Mouse (Mus musculus) hindbrain, embryonic 14.5 days (tissue): Measurements from ENCODE around the gene Sestd1. TPM values are rescaled to one million over a fixed set of nuclear protein-coding genes. Genes with fewer than 3 reads are reported as not detected.

ENCODE experiments used
- ATAC-seq: fragments of 200-750 bp; cut with Nextera tagmentation; 2 replicates; pipeline ENCODE4 v1.8.0; 2017; ENCODE audit warnings: moderate number of reproducible peaks, mild to moderate bottlenecking, moderate TSS enrichment, moderate library complexity; ENCODE audit not compliant: low FRiP score
- DNase-seq: peaks from one replicate; pipeline ENCODE4 v3.0.0-alpha.2; 2015; ENCODE audit warnings: low spot score
- H3K27ac ChIP-seq: fragments of 300-500 bp; sonication (generic); 2 replicates; pipeline ENCODE4 v1.5.1; 2014; ENCODE audit warnings: mild to moderate bottlenecking, moderate library complexity
- H3K27me3 ChIP-seq: fragments of 300-500 bp; sonication (generic); 2 replicates; pipeline ENCODE4 v1.6.1; 2014; ENCODE audit warnings: mild to moderate bottlenecking, low read length, mixed read lengths; ENCODE audit not compliant: control insufficient read depth, insufficient read depth
- H3K36me3 ChIP-seq: fragments of 300-500 bp; sonication (generic); replicated peaks from 2 replicates; pipeline ENCODE4 v1.6.1; 2014; ENCODE audit not compliant: control insufficient read depth, insufficient read depth
- H3K4me1 ChIP-seq: fragments of 300-500 bp; sonication (generic); replicated peaks from 2 replicates; pipeline ENCODE4 v1.6.1; 2014; ENCODE audit warnings: antibody characterized with exemption, low read length, mixed read lengths; ENCODE audit not compliant: control insufficient read depth, insufficient read depth
- H3K4me2 ChIP-seq: fragments of 300-500 bp; sonication (generic); replicated peaks from 2 replicates; pipeline ENCODE4 v1.6.1; 2014; ENCODE audit warnings: mild to moderate bottlenecking, moderate library complexity
- H3K4me3 ChIP-seq: fragments of 300-500 bp; sonication (generic); replicated peaks from 2 replicates; pipeline ENCODE4 v1.5.1; 2014; ENCODE audit warnings: mild to moderate bottlenecking, low read length
- H3K9ac ChIP-seq: fragments of 300-500 bp; sonication (generic); 2 replicates; pipeline ENCODE4 v1.6.1; 2014
- H3K9me3 ChIP-seq: fragments of 300-500 bp; sonication (generic); 2 replicates; pipeline ENCODE4 v1.6.1; 2016; ENCODE audit warnings: low read length; ENCODE audit not compliant: control insufficient read depth
- WGBS: fragments of 180-500 bp; shearing (Covaris S2); extraction: QIAGEN DNeasy Blood & Tissue Kit; methylation state at CpG from one replicate; pipeline ENCODE4 v1.1.7; 2014; 5-methylcytosine and 5-hydroxymethylcytosine counted together
- polyA plus RNA-seq: library from polyadenylated mRNA; unstranded; fragments of >200 nt; fragmentation: Nextera tagmentation; extraction: Ambion mirVana; gene quantifications from 2 replicates; pipeline ENCODE4 v1.2.1, GENCODE M21; 2014

Gene Sestd1
- 48.8 and 51.7 TPM in 2 replicates for polyA plus RNA-seq

GRCm38 (mm10) chr2:77280512-77281409, at the start of gene Sestd1:
Gene Sestd1, minus strand, starts transcription at chr2:77280592.
- peak; percentile 86 for ATAC-seq
- Histone ChIP-seq H3K4me2 (peak within 1 kb of the TSS; percentile 76), H3K27ac (peak within 1 kb of the TSS; percentile 93), H3K9ac (peak within 1 kb of the TSS; percentile 100), H3K9me3 (no peaks in the 10 kb centered on the region), H3K4me1 (peaks cover 14% of the 10 kb centered on the region), H3K27me3 (no peaks in the 10 kb centered on the region), H3K4me3 (peak within 1 kb of the TSS; percentile 96), H3K36me3 (no peaks in the 10 kb centered on the region)
- DNase-seq: peak; percentile 62
- 7% methylated on average over 45 of the region's 73 CpGs for WGBS

- H3K9me3 ChIP-seq: no peaks in the 10 kb centered on the region
- H3K4me1 ChIP-seq: 0 out of 2 replicates have a peak, but pooled peaks cover 8% of the 10 kb centered on the region
- DNase-seq (no peak), ATAC-seq (no peak)
- H3K4me2 ChIP-seq: no peak overlapping the region
- H3K36me3 ChIP-seq: no peaks in the 10 kb centered on the region
- WGBS: 88% methylated on average over 3 of the region's 3 CpGs
- H3K27me3 ChIP-seq: no peaks in the 10 kb centered on the region
- H3K9ac ChIP-seq: no peak overlapping the region
- no peak overlapping the region for H3K4me3 ChIP-seq
- H3K27ac ChIP-seq: no peak overlapping the region
Measured at GRCm38 (mm10) chr2:77327246-77327645, 46.9 kb upstream of the Sestd1 start.

DNA sequence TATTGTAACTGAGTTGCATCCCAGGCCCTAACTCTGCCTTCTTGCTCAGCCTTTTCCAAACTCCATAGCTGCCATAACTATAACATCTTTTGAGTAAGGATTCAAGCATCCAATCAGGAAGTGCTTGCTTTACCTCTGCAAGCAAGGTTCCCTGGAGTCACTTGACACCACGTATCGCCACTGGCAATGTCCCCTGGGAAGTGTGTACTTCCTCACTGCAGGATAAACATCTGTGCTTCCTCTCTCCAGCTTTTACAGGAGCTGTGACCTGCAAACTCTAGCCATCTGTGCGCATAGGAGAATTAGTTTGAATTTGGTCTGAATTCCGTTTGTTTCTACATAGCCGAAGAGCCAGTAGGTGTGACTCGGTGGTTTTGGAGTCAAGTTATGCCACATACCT, 43.3 kb upstream of the Sestd1 start:
- Histone ChIP-seq H3K27ac (no peak overlapping the region), H3K27me3 (no peaks in the 10 kb centered on the region), H3K9me3 (no peaks in the 10 kb centered on the region), H3K9ac (no peak overlapping the region), H3K36me3 (no peaks in the 10 kb centered on the region), H3K4me2 (no peak overlapping the region), H3K4me3 (no peak overlapping the region), H3K4me1 (0 out of 2 replicates have a peak, but pooled peaks cover 8% of the 10 kb centered on the region)
- no peak for DNase-seq
- no peak for ATAC-seq
- 45% methylated on average over 6 of the region's 6 CpGs for WGBS

- H3K27ac ChIP-seq: no peak overlapping the region
- H3K27me3 ChIP-seq: no peaks in the 10 kb centered on the region
- 0 out of 2 replicates have a peak, but pooled peaks cover 8% of the 10 kb centered on the region for H3K4me1 ChIP-seq
- ATAC-seq: no peak
- whole genome bisulfite sequencing: 47% methylated on average over 9 of the region's 9 CpGs
- no peak for DNase-seq
- no peak overlapping the region for H3K4me3 ChIP-seq
- H3K9me3 ChIP-seq: no peaks in the 10 kb centered on the region
- no peak overlapping the region for H3K4me2 ChIP-seq
- no peak overlapping the region for H3K9ac ChIP-seq
- H3K36me3 ChIP-seq: no peaks in the 10 kb centered on the region
Measured at GRCm38 (mm10) chr2:77323156-77323555, 42.8 kb upstream of the Sestd1 start.

- H3K9ac ChIP-seq: no peak overlapping the region
- DNase-seq (no peak), ATAC-seq (no peak)
- H3K4me3 ChIP-seq: no peak overlapping the region
- H3K9me3 ChIP-seq: no peaks in the 10 kb centered on the region
- H3K27ac ChIP-seq: no peak overlapping the region
- no peak overlapping the region for H3K4me2 ChIP-seq
- 94% methylated on average over 5 of the region's 5 CpGs for WGBS
- 0 out of 2 replicates have a peak, but pooled peaks cover 8% of the 10 kb centered on the region for H3K4me1 ChIP-seq
- H3K36me3 ChIP-seq: no peaks in the 10 kb centered on the region
- H3K27me3 ChIP-seq: no peaks in the 10 kb centered on the region
Measured at GRCm38 (mm10) chr2:77319196-77319595, 38.8 kb upstream of the Sestd1 start.

DNA sequence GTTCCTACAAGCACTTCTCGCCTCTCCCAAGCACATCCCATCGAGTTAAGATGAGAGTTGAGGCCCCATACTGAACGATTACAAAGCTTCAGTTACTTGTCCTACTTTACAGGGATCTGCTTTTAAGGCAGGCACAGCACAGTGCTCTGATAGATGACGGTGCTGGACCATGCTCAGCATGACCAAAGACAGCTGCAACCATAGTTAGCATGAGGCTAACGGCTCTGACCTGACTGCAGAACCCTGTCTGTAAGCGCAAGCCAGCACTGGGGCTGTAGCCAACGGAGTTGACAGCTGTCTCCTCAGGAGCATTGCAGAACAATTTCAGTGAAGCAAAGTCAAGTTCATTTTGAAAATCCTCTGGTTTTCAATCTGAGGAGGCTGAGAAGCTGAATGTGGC, 36.6 kb upstream of the Sestd1 start:
- H3K9me3 ChIP-seq: no peaks in the 10 kb centered on the region
- no peak; the same call in 1 of the 2 replicates for ATAC-seq
- DNase-seq: peak; percentile 33
- H3K4me1 ChIP-seq: no peaks in the 10 kb centered on the region
- H3K27me3 ChIP-seq: no peaks in the 10 kb centered on the region
- no peak overlapping the region for H3K9ac ChIP-seq
- 44% methylated on average over 7 of the region's 7 CpGs for WGBS
- H3K36me3 ChIP-seq: no peaks in the 10 kb centered on the region
- no peak overlapping the region for H3K4me3 ChIP-seq
- no peak overlapping the region for H3K27ac ChIP-seq
- no peak overlapping the region for H3K4me2 ChIP-seq

DNA sequence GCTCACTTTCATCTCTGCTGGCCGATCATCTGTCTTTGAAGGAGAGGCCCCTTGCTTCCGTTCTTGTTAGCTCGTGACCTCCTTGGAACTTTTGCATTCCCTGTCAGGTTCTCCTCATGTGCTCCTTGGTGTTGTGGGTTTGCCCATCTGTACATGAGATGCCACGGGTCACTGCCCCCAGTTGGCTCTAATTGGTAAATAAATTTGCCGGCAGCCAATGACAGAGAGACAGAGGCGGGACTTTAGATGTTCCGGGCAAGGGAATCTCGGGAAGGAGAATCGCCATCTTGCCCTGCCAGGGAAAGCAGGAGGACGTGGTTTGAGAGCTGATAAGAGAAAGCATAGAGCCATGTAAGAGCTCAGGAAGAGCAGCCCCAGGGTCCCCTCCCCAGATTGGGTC, 33.5 kb upstream of the Sestd1 start:
- Histone ChIP-seq H3K27me3 (no peaks in the 10 kb centered on the region), H3K27ac (no peak overlapping the region), H3K9me3 (no peaks in the 10 kb centered on the region), H3K9ac (no peak overlapping the region), H3K4me3 (no peak overlapping the region), H3K36me3 (no peaks in the 10 kb centered on the region), H3K4me2 (no peak overlapping the region), H3K4me1 (no peaks in the 10 kb centered on the region)
- no peak for ATAC-seq
- no peak for DNase-seq
- WGBS: 92% methylated on average over 10 of the region's 10 CpGs

GRCm38 (mm10) chr2:77312616-77313015, 32.2 kb upstream of the Sestd1 start:
- Histone ChIP-seq H3K4me1 (no peaks in the 10 kb centered on the region), H3K9me3 (no peaks in the 10 kb centered on the region), H3K27me3 (no peaks in the 10 kb centered on the region), H3K36me3 (no peaks in the 10 kb centered on the region), H3K9ac (no peak overlapping the region), H3K4me3 (no peak overlapping the region), H3K27ac (no peak overlapping the region), H3K4me2 (no peak overlapping the region)
- ATAC-seq (no peak), DNase-seq (no peak)
- WGBS: 71% methylated on average over 9 of the region's 9 CpGs

DNA sequence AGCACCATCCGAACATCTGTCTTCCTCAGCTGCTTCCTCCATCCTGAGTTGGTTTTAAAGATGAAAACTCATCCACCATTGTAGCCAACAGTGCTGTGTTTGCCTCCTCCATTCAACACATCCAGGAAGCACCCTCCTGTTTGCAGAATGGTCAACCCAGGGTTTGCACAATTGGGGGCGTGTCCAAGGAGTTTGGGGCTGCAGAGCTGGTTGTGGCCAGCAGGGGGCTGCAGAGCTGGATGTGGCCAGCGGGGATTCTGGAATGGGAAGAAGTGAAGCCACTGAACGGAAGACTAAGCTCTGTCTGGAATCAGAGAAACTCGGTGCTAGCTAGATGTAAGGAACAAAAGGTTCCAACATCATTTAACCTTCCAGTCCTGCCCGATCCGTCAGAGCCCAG, 28.9 kb upstream of the Sestd1 start:
- DNase-seq (no peak), ATAC-seq (no peak)
- 54% methylated on average over 7 of the region's 7 CpGs for WGBS
- Histone ChIP-seq H3K27ac (no peak overlapping the region), H3K4me1 (no peaks in the 10 kb centered on the region), H3K27me3 (no peaks in the 10 kb centered on the region), H3K4me2 (no peak overlapping the region), H3K4me3 (no peak overlapping the region), H3K9me3 (no peaks in the 10 kb centered on the region), H3K36me3 (no peaks in the 10 kb centered on the region), H3K9ac (no peak overlapping the region)
